Mouse (Mus musculus): ENCODE data around the gene Dydc2.

Gene Dydc2

DNA sequence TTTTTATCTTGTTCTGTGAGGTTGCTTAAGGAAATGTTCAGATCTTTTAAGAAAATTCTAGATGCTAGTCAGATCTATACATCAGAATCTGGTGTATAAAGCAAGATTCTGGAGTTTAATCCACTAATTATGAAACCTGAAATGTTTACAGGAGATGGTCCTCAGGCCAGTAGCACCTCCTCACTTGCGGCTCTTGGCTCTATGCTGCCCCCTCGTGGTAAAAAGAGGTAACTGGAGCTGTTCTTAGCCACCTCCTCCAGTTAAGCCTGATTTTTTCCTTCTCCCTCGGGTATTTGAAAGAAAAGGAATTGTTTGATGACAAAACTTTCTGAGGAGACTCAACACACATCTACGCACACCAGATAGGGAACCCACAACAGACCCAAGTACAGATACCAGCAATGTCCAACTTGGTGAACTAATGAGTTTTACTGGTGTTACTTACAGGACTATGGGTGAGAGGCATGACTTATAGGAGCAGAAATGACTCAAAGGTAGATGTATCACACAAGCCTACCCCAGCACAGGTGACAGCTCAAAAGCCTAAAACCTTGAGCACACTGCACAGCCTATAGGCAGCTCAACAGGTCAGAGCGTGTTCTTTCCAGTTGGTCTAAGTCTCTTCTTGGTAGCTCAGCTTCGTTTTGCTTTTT is 33.7 kb downstream of the Dydc2 start:
- DNase-seq (ENCODE audit: low spot score): peak; percentile 53

DNA sequence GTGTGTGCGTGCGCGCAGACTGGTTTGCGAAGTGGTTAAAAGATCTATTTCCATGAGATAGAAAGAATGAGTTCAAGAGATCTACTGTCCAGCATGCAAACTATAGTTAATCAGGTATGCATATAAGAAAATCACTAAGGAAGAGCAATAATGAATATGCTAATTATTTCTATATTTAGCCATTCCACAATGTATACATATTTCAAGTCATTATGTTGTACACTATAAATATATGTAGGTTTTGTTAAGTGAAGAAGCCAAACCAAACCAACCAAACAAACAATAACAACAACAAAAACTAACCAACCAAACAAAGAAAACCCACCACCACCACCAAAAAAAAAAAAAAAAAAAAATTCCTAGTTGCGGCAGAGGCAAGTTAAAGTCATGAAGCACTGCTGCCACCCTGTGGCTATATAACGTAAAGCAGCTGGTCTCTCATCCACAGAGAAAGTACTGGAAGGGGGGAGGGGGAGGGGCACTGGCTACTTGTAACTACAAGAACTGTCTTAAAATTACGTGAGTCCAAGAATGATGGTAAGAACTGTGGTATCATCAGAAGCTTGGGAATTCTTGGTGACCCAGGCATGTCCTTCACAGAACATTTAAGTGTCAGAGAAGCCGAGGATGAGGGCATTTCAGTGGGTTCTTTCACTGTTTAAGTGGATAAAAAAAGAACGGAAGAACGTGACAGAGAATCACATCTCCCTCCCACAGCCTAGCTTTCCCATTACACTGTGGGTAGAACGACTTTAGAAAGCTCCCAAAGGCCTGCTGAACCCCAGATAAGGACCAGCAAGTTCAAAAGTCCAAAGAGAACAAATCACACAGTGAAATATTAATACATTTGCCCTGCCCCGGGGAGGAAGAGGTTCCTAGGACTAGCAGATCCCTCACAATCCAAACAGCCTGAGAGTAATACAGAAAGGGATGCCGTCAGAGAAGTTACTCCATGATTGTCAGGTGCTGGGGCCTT is 35.6 kb downstream of the Dydc2 start:
- DNase-seq (ENCODE audit: low spot score): peak; percentile 71

DNA sequence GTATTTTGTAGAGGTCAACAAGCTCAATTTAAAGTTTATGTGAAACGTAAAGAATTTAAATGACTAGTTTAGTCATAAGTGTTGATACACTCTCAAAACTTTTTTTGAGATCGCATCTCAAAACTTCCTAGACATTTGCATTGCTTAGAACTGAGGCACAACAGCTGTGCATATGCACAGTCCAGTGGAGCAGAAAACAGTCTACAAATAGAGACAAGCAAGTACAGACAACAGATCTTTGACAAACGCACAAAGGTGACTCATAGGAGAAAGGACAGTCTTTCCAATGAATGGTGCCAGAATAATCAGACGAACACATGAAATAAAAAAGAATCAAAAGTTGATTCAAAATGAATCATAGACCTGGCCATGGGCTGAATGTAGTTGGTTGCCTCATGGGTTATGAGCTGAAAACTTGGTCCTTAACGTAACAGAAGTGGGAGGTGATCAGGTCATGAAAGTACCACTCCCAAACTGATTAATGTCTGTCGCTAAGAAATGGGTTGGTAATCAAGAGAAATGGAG is 38.0 kb downstream of the Dydc2 start:
- no peak for DNase-seq (ENCODE audit: low spot score)

DNA sequence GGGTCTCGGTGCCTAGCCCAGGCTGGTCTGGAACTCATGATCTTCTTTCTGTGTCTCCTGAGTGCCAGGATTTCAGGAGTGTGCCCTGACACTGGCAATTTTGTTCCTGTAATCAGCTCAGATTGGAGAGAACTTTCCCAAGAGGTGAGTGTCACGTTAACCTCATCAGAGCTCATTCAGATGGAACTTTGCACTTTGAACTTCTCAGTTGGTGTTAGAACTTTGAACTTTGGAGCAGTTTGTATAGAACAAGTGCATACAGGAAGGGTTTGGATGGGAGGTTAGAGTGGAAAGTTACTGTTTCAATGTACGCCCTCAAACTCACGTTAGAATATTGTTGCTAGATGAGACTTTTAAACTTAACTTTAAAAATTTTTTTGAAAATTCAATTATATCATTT is 39.7 kb downstream of the Dydc2 start:
- no peak for DNase-seq (ENCODE audit: low spot score)

DNA sequence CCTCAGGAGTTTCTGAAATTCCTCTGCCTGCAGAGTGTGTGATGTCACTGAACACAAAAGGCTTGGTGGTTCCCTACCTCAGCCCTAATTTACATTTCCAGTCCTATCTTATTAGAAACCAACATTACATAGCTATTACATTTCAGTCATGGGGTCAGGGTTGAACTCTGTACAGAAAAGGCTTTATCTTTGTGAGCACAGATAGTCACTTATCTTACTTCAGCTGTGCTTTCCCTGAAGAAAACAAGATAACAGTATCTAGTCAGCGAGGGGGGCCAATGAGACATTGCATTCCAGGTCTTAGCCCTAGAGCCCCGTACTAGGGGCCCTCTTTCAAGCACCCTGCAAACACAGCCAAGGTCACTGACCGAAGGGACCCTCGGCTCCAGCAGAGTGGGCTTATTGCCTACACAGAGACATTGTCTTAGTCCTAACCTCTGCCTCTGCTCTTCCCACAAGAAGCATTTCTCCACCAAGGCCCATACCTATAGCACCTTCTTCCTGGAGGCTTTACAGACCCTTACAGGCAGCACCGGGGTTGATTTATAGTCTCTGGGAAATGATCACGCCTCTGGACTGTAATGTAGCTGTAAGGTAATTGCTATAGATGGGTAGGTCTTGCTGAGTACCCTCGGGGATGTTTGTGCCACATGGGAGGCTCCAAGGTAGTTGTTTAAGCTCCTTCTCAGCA is 43.3 kb downstream of the Dydc2 start:
- no peak for DNase-seq (ENCODE audit: low spot score)

DNA sequence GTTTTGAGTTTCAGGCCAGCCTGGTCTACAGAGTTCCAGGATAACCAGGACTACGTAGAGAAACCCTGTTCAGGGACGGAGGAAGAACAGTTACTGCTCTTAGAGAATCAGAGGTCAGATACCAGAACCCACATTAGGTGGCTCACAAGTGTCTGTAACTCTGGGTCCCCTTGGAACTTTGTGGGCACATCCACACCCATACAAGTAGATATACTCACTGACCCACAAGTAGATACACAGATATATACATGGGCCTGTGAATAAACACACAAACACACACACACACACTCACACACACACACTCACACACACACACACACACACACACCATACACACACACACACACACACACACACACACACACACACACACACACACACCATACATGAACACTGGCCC is 43.9 kb downstream of the Dydc2 start:
- no peak for DNase-seq (ENCODE audit: low spot score)

DNA sequence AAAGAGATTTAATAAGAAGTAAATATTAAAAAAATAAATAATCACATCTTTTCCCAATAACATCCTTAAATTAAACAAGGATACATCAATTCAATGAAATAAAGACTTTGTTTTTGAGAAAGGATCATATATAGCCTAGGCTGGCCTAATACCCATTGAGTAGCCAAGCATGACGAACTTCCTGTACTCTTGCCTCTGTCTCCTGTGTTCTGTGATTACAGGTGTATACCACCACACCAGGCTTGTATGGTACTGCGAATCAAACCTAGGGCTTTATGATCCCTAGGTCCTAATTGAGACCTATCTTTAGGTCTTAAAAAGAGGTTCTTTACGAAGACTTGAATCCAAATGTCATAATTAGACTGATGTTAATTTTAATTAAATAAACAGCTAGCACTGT is 47.8 kb downstream of the Dydc2 start:
- no peak for DNase-seq (ENCODE audit: low spot score)

DNA sequence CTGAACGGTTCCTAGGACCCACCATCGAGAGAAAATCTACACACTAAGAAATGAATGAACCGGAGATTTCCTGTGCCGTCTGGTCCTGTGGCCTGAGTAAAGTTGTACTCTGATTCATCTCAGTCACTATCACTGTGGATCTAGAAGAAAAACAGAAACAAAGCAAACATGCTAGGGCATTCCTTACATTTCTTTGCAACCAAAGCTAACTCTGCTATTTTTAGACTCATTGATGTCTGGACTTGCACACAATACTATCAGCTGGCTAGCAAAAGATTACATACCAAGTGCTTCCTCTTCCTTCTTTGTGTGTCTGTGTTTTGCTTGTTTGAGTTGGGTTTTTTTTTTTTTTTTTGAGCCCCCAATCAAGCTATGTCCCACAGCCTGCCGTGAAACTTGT is 51.5 kb downstream of the Dydc2 start:
- no peak for DNase-seq (ENCODE audit: low spot score)

DNA sequence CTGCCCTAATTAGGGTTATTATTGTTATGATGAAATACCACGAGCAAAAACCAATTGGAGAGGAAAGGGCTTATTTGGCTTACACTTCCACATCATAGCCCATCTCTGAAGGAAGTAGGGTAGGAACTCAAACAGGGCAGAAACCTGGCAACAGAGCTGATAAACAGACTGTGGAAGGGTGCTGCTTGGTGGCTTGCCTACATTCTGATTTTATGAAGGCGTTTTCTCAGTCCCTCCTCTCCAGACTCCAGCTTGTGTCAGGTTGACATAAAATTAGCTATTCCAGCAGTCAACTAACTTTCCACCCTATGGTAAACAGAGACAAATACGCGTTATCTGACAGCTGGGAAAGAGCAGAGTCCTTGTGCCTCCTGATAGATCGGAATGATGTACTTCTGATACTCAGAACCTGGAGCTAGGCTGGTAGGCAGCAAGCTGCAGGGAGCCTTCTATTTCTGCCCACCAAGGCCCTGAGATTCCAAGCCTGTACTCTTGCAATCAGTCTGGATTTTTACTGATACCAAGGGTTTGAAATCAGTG is 54.2 kb downstream of the Dydc2 start:
- DNase-seq (ENCODE audit: low spot score): no peak

DNA sequence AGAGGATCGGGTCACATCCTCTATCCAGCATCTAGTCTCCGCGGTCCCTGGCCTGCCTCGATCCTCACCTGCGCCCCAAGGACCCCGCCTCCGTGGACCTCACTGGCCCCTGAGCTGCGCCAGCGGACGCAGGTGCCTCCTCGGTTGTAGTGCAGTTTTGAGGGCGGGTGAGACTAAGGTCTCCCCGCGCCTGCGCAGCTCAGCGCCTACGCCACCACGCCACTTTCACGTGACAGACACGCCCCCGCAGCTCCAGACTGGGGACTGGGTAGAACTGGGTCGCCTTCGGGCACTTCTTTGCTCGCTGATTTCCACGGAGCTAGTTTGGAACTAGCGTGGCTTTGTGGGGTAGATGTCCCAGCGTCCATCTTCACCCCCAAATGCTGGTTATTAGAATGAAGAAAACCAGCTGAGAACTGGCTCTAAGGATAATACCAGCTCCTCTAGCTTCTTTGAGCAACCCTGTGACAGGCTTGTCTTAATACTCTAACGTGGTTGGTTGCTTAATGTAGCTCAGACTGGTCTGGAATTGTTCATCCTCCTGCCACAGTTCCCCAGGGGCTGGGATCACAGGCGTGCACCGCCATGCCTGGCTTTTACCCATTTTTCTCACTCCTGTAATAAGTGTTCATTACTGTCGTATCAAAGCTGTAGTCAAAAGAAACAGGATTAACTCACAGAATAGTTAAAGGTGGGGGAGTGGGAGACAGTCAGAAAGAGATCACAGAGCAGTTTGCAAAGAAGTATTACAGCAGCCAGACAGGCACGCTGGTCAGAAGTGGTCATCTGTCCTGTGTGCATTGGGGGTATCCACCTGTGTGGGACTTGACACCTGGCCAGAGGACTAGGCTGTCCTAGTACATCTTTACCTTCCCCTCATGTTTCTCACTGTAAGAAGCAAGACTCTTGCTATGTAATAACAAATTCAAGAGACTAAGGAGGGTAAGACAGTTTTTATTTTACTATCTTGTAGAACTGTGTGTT is 55.1 kb downstream of the Dydc2 start, which contains the start of gene Fam213a:
TSS of gene Fam213a (minus strand) at position 159 of the 984 bp plus-strand sequence.
- peak; percentile 83 for DNase-seq (ENCODE audit: low spot score)

DNA sequence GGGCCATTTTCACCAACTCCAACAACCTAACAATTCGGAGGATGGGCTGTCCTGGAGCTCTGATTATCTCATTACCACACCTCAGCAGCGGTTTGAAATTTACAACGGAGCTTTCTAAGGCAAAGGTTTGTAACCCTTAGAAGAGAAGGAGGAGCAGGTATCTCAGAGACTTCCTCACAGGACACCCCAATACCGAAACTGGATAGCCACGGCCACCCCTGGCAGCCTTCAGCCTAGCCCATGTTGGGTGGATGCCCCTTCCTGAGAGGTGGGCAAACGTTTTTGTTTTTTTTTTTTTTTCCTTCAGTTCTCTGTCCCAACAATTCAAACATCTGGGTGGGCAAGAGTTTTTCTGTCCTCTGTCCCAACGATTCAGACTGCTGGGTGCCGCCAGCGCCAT is 55.9 kb downstream of the Dydc2 start:
- DNase-seq (ENCODE audit: low spot score): no peak

DNA sequence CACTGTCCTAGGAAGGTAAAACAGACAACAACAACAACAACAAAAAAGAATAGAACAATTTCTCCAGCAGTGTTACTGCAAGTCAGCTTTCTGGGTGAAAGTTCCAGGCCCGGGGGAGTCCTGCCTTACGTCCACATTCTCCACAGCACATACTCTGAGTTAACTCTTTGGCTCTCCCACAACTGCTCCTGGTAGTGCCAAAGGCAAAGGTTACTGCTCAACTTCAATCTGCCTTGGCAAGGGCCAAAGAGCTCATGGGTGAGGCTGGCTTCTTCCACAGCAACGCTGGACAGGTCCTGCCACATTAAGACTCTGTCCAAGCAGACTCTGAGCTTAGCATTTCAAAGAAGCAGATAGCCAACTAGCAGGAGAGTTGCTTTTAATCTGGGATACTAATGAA is 57.1 kb downstream of the Dydc2 start:
- DNase-seq (ENCODE audit: low spot score): no peak

DNA sequence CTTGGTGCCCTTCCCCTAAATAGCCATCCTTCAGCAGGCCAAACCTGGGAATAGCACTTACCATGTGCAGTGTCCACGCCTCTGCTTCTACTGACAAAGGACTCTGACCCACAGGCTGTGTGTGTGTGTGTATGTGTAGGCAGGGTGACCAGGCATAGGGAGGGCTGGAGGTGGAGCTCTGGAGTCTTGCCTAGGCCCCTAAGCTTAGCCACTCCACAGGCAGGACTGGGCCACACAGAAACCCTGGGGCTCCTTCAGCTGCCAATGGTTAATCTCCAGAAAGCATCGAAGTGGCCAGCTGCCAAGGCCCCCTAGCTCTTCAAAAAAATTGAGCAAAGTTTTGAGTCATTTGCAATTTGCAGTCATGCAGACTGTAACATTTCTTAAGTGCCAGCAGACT is 60.9 kb downstream of the Dydc2 start:
- no peak for DNase-seq (ENCODE audit: low spot score)

DNA sequence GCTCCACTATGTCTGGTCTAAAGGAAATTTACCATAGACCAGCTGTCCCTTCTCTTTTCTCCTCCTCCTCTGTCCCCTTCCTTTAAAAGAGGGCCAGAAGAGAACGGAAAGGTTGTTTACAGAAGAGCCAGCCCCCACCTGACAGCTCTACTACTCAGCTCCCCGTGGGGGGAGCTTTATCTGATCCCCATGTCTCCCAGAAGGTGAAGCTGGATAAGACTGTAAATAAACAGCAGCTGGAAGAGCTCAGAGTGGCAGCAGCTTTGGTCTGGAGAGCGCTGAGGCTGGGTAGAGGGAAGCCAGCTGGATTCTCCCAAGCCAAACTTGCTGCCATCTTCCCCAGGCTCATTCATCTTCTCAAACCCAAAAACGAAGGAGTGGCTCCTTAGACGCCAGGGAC is 61.4 kb downstream of the Dydc2 start:
- no peak for DNase-seq (ENCODE audit: low spot score)

DNA sequence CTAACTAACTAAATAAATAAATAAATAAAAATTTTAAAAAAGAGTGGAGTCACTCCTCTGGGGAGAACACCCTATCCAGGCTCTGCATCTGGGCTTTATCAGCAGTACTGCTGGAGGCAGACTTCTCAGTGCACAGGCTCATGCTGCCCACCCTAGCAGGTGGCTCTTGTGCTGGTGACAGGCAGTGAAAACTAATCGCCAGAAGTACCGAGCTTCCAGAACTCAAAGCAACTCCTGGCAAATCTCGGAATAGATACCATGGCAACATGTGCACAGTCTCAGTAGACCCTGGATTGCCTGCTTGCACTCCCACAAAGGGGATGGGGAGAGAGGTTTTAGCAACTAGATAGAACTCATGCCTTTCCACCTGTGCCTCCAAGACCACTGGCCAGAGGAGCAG is 62.1 kb downstream of the Dydc2 start:
- DNase-seq (ENCODE audit: low spot score): no peak

DNA sequence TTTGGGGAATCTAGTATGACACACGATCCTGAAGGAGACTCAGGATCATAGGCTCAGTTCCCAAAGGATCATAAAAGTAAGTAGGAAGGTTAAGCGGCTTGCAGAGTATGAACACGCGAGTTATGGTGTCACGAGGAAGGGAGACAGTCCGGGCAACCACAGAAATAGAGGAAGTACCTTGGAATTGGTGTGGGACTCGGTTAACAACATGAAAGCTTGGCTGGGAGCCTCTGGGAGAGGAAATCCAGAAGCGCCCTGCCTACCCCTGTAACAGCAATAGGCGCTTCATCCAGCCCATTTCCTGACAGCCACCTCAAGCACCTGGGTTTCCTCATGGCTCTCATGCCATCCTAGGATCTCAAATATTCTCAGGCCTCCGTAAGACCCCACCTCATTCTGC is 62.7 kb downstream of the Dydc2 start:
- DNase-seq (ENCODE audit: low spot score): no peak

DNA sequence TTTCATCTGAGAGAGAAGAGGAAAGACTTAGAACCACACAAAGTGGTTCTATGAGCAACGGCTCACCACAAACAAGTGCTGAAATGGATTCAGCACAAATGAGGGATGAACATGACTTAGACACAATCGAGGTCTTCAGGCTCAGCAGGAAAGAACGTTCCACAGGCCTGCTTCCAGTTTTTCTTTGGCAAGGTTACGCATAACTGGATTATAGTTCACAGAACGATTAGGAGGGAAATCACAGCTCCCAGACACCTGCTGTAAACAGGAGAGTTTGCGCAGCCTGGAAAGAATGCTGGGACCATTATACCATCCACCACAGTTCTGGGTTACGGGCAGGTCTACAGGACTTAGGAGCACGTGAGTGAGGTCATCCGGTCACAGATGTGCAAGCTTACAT is 63.3 kb downstream of the Dydc2 start:
- no peak for DNase-seq (ENCODE audit: low spot score)

DNA sequence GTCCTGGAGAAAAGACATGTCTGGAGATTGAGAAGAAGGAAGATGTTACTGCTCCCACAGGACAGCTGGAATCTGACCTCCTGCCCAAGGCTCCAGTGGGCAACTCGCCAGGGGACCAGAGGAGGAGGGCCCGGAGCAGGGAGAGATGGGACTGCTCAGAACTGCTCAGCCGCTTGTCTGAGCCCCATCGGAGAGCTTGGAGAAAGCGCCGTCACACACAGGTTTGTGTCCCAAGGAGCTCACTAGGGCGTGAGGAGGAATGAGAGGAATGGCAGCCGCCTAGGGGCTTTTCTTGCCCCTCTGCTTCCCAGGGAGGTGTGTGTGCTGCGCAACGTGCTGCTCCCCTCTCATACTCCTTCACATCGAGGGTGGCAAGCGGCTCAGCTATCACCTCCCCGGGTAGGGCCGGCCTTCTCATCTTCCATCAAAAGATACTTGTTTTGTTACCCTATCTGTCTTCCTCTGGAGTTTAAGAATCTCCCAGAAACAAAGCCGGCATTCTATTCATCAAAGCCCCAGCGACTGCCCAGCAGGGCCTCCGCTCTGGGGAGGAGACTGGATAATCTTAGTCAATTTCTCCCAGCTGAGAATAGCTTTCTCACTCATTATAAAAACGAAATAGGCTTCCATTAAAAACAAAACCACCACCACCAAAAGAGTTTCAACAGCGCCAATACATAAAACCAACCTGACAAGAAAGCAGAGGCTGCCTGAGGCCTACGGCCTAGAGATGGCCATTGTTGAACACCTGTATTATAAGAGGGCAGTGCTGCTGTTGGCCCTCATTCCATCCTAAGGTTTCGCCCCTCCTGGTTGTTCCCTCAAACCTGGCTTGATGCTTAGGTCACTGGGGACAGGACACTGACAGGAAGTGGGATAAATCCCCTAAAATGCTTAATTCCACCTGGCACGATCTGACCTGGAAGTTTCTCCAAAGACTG is 64.5 kb downstream of the Dydc2 start:
- peak; percentile 48 for DNase-seq (ENCODE audit: low spot score)

DNA sequence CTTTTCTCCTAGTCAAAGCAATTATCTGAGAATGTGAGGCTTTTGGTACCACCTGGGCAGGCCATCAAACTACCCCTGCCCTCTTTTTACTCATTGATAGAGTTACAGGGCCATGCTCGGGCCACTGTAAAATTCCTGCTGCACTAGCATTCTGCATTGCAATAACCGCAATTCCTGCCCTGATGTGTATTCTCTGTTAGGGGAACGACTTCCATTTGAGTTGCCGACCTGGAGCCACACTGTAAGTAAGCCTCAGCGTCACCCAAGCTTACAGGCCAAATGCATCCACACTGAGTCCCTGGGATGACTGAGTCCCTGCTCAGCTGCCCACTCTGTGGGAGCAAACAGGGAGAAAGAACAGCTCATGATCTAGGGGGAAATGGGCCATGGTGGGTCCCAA is 67.4 kb downstream of the Dydc2 start:
- DNase-seq (ENCODE audit: low spot score): no peak

DNA sequence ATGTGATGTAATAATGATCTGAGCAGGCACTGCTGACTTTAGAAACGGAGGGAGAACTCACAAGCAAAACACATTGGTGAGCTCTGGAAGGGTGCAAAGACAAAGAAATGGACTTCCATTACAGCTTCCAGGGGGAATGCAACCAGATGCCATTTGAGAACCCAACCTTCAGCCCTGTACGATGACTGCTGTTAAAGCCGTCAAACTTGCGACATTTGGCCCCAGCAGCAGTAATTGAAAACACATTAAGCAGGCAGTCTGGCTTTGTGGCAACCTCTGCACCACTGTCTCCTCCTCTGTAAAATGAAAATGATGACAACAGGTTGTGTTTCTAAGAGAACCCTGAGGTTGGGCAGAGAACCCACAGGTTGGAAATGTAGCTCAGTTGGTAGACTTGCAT is 68.2 kb downstream of the Dydc2 start:
- no peak for DNase-seq (ENCODE audit: low spot score)
